Mouse (Mus musculus): ENCODE data around the gene Add3. TPM values are rescaled to one million over a fixed set of nuclear protein-coding genes. Genes with fewer than 3 reads are reported as not detected.

Gene Add3
- total RNA-seq (2021): 10 to 100 TPM; 29.2 to 39.1 TPM
- long read RNA-seq, experiment 1, full-length matches to known transcripts: 11 of 17 reads
- long read RNA-seq, experiment 1, partial matches to known transcripts: 3 of 17 reads
- long read RNA-seq, experiment 1, other reads (novel, unspliced or antisense): 3 of 17 reads
- long read RNA-seq, experiment 2, full-length matches to known transcripts: 29 of 42 reads
- long read RNA-seq, experiment 2, partial matches to known transcripts: 4 of 42 reads
- long read RNA-seq, experiment 2, other reads (novel, unspliced or antisense): 9 of 42 reads

- peak; percentile 45 to 56 for DNase-seq (ENCODE audit: low spot score in 2 of 2)
These were observed at the start of gene Add3 for GRCm38 (mm10) chr19:53140044-53140803. TSS of gene Add3 (plus strand) at chr19:53140443.

GRCm38 (mm10) chr19:53090677-53091076, 49.6 kb upstream of the Add3 start:
- DNase-seq (ENCODE audit: low spot score in 2 of 2): no peak

DNA sequence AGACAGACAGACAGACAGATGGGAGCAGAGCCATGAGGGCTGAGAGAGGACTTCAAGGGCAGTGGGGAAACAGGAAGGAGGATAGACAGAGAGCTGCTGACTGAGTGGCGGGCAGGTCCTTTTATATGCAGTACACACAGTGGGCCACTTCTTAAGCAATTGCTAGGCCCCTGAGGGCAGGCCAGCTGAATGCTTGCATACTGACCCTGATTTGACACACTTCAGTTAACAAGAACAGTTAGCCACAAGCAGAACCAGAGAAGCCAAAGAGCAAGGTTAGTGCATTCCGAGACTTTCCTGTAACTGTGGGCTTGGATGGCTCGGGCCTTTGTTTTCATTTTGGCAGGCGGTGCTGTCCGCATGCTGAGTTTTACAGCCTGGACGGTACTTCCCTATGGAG, 48.0 kb upstream of the Add3 start:
- DNase-seq (ENCODE audit: low spot score in 2 of 2): no peak

DNA sequence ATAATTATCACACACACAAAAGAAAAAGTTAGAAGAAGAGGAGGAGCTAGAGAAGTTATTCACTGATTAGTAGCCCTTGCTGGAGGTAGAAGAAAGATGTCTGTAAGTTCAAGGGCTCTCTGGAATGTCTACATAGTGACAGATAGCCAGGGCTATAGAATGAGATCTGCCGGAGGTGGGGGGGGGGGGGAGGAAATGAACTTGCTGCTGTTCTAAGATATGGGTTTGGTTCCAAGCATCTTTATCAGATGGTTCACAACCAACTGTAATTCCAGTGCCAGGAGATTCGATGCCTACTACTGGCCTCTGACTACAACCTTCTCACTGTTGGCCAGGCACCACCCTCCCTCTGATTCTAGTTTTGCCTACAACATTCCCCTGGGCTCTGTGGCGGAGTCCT, 46.9 kb upstream of the Add3 start:
- DNase-seq (ENCODE audit: low spot score in 2 of 2): no peak

DNA sequence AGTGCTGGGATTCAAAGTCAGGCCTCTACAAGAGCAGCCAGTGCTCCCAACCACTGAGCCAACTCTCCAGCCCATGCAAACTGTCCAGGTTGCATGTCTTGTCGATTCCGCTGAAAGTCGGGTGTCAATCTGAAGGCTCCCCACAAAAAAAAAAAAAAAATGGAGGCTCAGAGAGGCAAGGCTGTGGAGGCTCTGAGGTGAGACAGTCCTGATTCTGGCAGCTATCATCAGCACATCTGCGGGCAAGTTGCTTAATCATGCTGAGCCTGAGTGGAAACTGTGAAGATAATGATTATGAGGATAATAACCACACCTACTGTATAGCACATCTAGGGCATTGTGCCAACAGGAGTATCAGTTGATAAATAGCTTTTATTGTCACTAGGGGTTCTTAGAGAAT, 45.6 kb upstream of the Add3 start:
- DNase-seq (ENCODE audit: low spot score in 2 of 2): no peak

- no peak for DNase-seq (ENCODE audit: low spot score in 2 of 2)
These were observed 38.6 kb upstream of the Add3 start for GRCm38 (mm10) chr19:53101374-53102300.

DNA sequence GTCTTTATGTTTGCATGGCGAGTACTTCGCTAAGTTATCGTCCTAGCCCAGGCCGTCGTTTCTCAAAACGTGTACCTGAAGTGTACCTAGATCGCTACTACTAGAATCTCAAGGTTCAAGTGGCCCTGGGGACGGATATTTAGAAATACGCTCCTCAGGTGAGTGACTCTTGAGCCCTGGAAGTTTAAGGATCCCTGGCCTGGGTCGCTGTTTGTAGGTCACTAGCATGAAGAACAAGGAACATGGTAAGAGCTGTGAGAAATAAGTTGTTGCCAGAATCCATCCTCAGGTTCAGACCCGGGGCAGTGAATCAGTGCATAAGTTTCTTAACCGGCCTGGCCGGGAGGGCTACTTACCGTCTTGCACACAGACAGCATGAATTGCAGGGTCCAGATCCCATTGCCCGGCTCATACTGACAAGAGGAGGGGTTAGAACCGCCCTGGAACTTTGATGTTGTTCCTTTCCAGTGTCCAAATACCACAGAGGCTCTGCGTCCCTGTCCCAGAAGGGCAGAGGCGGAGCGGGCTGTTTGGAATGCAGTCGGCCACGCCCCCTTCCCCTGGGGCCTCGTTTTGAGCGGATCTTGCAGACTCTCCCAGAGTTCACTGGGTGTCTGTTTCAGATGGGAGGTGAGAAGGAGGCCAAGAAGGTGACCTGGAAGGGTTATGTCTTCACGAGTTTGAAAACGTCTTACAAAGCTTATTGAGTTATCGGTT, 34.7 kb upstream of the Add3 start:
- DNase-seq (ENCODE audit: low spot score in 2 of 2): peak; percentile 68 to 74

DNA sequence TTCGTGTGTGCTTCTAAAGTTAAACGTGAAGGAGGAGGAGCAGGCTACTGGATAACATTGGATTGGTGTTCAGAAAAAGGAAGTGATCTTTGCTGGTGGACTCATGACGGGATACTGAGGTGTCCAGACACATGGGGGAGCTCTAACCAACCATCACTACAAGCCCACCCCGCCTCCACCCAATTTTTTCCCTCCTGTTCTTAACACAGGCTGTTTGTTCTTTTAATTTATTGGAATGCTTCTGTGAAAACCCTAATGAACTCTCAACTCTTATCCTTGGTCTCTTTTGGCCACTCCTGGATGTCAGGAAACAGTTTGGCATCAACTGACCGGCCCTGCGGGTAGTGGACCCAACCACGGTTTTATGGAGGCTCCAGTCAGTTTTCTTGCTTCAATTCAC, 33.3 kb upstream of the Add3 start:
- DNase-seq (ENCODE audit: low spot score in 2 of 2): no peak

DNA sequence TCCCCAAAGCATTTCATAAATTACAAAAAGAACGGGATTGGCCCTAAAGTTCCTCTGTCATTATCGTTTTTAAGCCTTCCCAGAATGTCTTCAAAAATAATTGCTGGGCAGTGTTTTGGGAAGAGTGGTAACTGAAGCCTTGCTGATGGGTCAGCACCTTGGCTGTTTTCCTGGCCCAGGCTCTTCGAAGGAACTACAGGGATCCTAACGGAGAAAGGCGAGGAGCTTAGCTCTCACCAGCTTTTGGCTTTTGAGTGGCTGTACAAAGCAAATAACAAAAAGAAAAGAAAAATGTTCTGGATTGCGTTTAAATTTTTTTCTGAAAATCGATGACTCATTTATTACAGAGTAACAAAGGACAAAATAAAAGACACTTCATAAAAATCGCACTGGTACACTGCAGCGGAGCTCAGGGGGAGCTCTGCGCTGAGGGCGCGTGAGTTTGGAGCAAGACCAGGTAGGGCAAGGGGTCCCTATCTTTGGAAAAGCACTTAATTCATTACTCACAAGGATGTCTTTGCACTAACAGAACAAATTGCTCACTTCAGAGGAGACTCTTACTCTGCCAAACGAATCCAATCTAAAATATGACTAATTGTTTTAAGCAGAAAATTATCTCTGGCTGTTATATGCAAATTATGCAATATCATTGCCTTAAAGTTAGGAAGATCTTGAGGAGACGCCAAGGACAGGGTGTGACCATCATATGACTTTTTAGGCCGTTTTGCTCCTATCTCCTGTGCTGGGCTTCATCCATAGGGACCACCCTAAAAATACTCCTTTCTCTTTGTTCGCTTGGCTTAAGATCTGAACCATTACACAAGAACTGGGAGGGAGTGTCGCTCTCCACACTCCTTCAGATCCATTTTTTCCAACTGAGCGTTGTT, 32.6 kb upstream of the Add3 start:
- DNase-seq (ENCODE audit: low spot score in 2 of 2): no peak

- no peak for DNase-seq (ENCODE audit: low spot score in 2 of 2)
These were observed 28.1 kb upstream of the Add3 start for GRCm38 (mm10) chr19:53111996-53112590.

DNA sequence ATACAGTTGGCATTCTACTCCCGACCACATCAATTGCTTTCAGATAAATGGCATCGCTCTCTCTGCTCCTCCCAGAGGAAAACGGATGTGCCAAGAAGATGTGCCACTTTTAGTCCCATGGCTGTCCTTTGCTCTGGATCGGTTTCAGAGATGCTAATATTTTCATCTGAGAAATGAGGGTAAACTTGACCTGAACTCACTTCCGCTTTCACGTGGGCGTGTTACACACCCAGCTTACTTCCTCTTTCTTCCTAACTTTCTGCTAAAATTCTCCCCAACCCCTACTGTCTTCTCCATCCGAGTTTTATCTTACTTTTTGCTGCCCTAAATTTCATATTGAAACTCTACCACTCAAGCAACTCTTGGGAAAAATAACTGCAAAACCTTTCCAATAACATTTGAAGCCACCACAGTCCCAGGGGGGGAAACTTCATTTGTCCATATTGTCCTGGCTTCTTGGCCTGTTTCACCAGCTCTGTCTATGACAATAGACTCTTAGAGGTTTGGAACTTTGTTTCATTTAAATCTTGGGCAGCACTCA, 20.9 kb upstream of the Add3 start:
- DNase-seq (ENCODE audit: low spot score in 2 of 2): no peak

- DNase-seq (ENCODE audit: low spot score in 2 of 2): no peak
These were observed 19.8 kb upstream of the Add3 start for GRCm38 (mm10) chr19:53120483-53120882.

- no peak for DNase-seq (ENCODE audit: low spot score in 2 of 2)
These were observed 17.5 kb upstream of the Add3 start for GRCm38 (mm10) chr19:53122641-53123241.

DNA sequence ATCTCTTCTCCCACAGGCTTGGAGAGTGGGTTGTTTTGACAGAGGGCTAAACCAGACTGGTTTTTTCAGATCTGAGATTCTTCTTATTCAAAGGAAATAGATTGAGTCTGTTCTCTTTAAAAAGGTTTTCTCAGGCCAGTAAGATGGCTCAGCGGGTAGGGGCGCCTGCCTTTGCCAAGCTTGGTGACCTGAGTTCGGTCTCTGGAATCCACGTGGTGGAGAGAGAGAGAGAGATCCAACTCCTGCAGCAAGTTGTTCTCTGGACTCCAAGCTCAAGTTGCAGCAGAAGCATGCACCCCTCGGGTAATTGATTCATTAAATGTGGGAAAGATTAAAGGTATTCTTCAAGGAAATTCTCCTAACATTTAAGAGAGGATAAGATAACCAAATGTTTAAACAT, 16.9 kb upstream of the Add3 start:
- DNase-seq (ENCODE audit: low spot score in 2 of 2): no peak

- no peak for DNase-seq (ENCODE audit: low spot score in 2 of 2)
These were observed 14.6 kb upstream of the Add3 start for GRCm38 (mm10) chr19:53125679-53126078.

GRCm38 (mm10) chr19:53126546-53126945, 13.7 kb upstream of the Add3 start:
- no peak for DNase-seq (ENCODE audit: low spot score in 2 of 2)

DNA sequence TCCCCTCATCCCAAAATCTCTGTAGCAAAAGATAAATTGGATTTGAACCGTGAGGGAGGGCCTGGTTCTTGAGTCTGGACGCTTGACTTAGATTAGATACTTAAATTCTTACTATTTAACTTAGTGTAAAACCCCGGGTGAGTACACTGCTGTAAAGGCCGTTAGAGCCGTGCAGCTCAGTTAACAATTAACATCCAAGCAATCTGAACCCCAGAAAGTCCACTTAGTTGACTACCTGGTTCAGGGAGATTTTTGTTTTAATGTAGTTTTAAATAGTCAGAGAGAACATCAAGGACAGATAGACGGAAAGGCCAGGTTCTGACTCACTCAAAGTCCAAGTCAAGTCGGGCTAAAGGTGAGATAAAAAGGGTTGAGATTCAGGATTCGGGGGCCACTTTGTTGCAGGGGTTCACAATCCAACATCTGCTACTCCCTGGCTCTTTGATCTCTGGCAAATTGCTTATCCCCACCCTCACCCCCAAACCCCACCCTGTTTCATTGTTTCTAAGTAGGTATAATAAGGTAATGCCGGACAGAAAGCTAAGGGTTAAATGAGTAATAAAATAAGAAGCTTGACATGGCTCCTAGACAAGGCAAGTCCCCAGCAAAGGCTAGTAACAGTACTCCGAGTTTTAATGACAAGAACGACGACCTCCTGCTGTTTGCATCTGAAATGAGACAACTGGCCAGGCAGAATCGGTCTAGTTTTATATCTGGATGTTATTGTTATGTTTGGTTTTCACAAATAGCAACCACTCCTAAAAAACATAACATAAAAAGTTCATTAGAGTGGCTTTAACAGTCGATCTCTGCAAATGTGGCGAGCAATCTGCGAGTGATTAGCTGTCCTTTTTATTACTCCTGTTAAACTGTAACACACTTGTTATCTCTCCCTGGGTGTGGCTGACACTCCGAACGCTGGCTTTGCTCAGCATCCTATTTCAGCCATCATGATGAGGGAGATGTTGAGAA, 12.6 kb upstream of the Add3 start:
- DNase-seq (ENCODE audit: low spot score in 2 of 2): no peak

All from adrenal gland, adult 18-20 months (tissue).